In the genomic region with DNA sequence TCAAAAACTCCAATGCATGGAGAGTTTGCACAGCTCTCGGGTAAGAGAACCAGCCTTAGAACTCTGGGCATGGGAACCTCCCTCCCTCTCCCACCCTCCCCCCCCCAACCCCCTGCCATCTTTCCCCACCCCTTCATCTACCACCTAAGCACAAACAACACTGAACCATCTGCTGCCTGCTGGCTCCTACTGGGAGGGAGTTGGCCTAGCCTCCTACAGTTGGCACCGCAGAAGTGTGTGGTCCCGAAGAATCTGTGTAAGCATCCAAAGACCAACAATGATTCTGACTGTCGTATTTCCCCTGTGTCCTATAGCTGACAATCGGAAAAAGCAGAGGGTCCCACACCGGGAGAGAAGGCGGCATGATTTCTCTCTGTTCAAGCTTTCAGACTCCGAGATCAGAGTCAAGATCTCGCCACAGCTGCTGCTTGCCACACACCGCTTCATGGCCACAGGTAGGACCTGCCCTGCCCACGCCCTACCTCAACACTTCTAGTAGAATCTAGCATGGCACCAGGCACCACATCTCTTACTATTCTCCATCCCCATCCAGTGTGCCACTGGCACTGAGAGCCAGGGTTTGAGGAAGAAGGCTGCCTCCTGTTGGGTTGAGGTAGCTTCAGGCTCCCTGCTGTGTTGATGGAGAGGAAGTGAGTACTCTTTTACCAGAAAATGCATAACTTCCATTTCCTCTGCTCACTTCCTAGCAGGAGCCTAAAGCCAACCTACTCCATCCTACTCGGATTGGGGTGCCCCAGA, we compare ENCODE assay signal across 18 mouse cellular contexts. TPM values are rescaled to one million over a fixed set of nuclear protein-coding genes. Genes with fewer than 3 reads are reported as not detected.
DNase-seq lines count a peak whose midpoint lies in the region; ATAC-seq and TF ChIP-seq lines count a peak whose summit lies in the region.
"Had no signal": no experiment of that assay in that cellular context is flagged by ENCODE, and none has a peak within 500 bp of the region (broad histone marks: within the 10 kb centered on the region; RNA-seq: fewer than 3 reads in every experiment).

No protein-coding gene starts in this region.

- no peaks in the 10 kb centered on the region for H3K27me3 ChIP-seq in forebrain, embryonic 14.5 days (replicated peaks; ENCODE audit: control insufficient read depth, insufficient read depth, low read length)
- H3K27me3 ChIP-seq in forebrain, embryonic 10.5 days (ENCODE audit: poor library complexity, severe bottlenecking), result no peaks in the 10 kb centered on the region
- no peaks in the 10 kb centered on the region for H3K27me3 ChIP-seq in midbrain, postnatal 0 days (ENCODE audit: insufficient read depth, low read length)
- H3K27me3 ChIP-seq in midbrain, embryonic 10.5 days (ENCODE audit: low read depth, poor library complexity, severe bottlenecking), result no peaks in the 10 kb centered on the region
- H3K27me3 ChIP-seq: embryonic facial prominence, embryonic 15.5 days; heart, embryonic 13.5 days; hindbrain, embryonic 12.5 days had no signal

- TF ChIP-seq CTCF in midbrain, postnatal 0 days (IDR thresholded peaks at IDR 0.05), result no peak

- WGBS in forebrain, embryonic 14.5 days, result 81% methylated on average over 12 of the region's 12 CpGs
- 87% methylated on average over 12 of the region's 12 CpGs for WGBS in forebrain, embryonic 10.5 days
- WGBS in midbrain, postnatal 0 days, result 83% methylated on average over 12 of the region's 12 CpGs
- WGBS in midbrain, embryonic 10.5 days, result 83% methylated on average over 12 of the region's 12 CpGs

- no peak overlapping the region for H3K4me2 ChIP-seq in forebrain, embryonic 14.5 days (ENCODE audit: low read length)
- H3K4me2 ChIP-seq in midbrain, postnatal 0 days (ENCODE audit: low read depth, low read length, poor library complexity, severe bottlenecking), result no peak overlapping the region
- H3K4me2 ChIP-seq: embryonic facial prominence, embryonic 15.5 days; heart, embryonic 13.5 days; hindbrain, embryonic 12.5 days had no signal

- ATAC-seq in forebrain, embryonic 14.5 days, result peak; percentile 93; the same call in 1 of the 2 replicates
- ATAC-seq in midbrain, postnatal 0 days (ENCODE audit: low FRiP score), result no peak
- no peak for ATAC-seq in inflammation-experienced regulatory T-cells, adult 6 months
- no peak for ATAC-seq in erythroblast, adult 5-6 weeks (replicated peaks; ENCODE audit: low FRiP score, poor library complexity, severe bottlenecking)

- no peaks in the 10 kb centered on the region for H3K9me3 ChIP-seq in forebrain, embryonic 14.5 days (replicated peaks; ENCODE audit: control insufficient read depth, low read length)
- H3K9me3 ChIP-seq in forebrain, embryonic 10.5 days, result no peaks in the 10 kb centered on the region
- no peaks in the 10 kb centered on the region for H3K9me3 ChIP-seq in midbrain, postnatal 0 days (ENCODE audit: low read length)
- H3K9me3 ChIP-seq in midbrain, embryonic 10.5 days (replicated peaks), result no peaks in the 10 kb centered on the region
- H3K9me3 ChIP-seq: embryonic facial prominence, embryonic 15.5 days; G1E; heart, embryonic 13.5 days; hindbrain, embryonic 12.5 days had no signal

- H3K27ac ChIP-seq in forebrain, embryonic 14.5 days (ENCODE audit: low read depth, low read length), result no peak overlapping the region
- H3K27ac ChIP-seq in forebrain, embryonic 10.5 days, result no peak overlapping the region
- no peak overlapping the region for H3K27ac ChIP-seq in midbrain, postnatal 0 days (ENCODE audit: low read depth, low read length)
- H3K27ac ChIP-seq in midbrain, embryonic 10.5 days (replicated peaks), result no peak overlapping the region
- H3K27ac ChIP-seq: embryonic facial prominence, embryonic 15.5 days; gastrocnemius, adult 2 months; heart, embryonic 13.5 days; hindbrain, embryonic 12.5 days; liver, embryonic 14.5 days; macrophage had no signal

- peak; percentile 76 for DNase-seq in forebrain, embryonic 14.5 days (ENCODE audit: low spot score)
- no peak for DNase-seq in forebrain, embryonic 10.5 days (ENCODE audit: extremely low spot score, low spot score)
- DNase-seq in midbrain, postnatal 0 days (ENCODE audit: low spot score), result peak; percentile 19
- no peak for DNase-seq in midbrain, embryonic 10.5 days (ENCODE audit: low spot score)
- DNase-seq in cerebellum, postnatal 36 days, result peak; percentile 79 to 82
- DNase-seq in thymus, postnatal 0 days (ENCODE audit: low spot score), result no peak
- DNase-seq: adrenal gland, adult 8-10 months; gastrocnemius, adult 2 months; kidney, adult 9 months; thymus, adult 18-20 months had no signal

- peaks cover 3% of the 10 kb centered on the region; the same call in 1 of the 2 replicates for H3K4me1 ChIP-seq in forebrain, embryonic 14.5 days (ENCODE audit: control insufficient read depth, insufficient read depth, low read length)
- H3K4me1 ChIP-seq in forebrain, embryonic 10.5 days, result peaks cover 7% of the 10 kb centered on the region
- H3K4me1 ChIP-seq in midbrain, postnatal 0 days (ENCODE audit: insufficient read depth, low read length), result no peaks in the 10 kb centered on the region
- H3K4me1 ChIP-seq in midbrain, embryonic 10.5 days, result peaks cover 7% of the 10 kb centered on the region
- H3K4me1 ChIP-seq: embryonic facial prominence, embryonic 15.5 days; heart, embryonic 13.5 days; hindbrain, embryonic 12.5 days had no signal

- H3K4me3 ChIP-seq in forebrain, embryonic 14.5 days (ENCODE audit: low read depth, low read length), result no peak overlapping the region
- H3K4me3 ChIP-seq in forebrain, embryonic 10.5 days, result no peak overlapping the region
- H3K4me3 ChIP-seq in midbrain, postnatal 0 days (ENCODE audit: low read depth, low read length), result no peak overlapping the region
- no peak overlapping the region for H3K4me3 ChIP-seq in midbrain, embryonic 10.5 days
- H3K4me3 ChIP-seq: embryonic facial prominence, embryonic 15.5 days; gastrocnemius, adult 2 months; heart, embryonic 13.5 days; hindbrain, embryonic 12.5 days had no signal

- no peaks in the 10 kb centered on the region for H3K36me3 ChIP-seq in forebrain, embryonic 14.5 days (ENCODE audit: control insufficient read depth, insufficient read depth, low read length)
- H3K36me3 ChIP-seq in forebrain, embryonic 10.5 days (replicated peaks), result no peaks in the 10 kb centered on the region
- peaks cover 21% of the 10 kb centered on the region for H3K36me3 ChIP-seq in midbrain, postnatal 0 days (ENCODE audit: insufficient read depth, low read length)
- H3K36me3 ChIP-seq in midbrain, embryonic 10.5 days, result no peaks in the 10 kb centered on the region
- H3K36me3 ChIP-seq: embryonic facial prominence, embryonic 15.5 days; heart, embryonic 13.5 days; hindbrain, embryonic 12.5 days had no signal

- H3K9ac ChIP-seq in forebrain, embryonic 14.5 days (ENCODE audit: low read length), result no peak overlapping the region
- no peak overlapping the region for H3K9ac ChIP-seq in midbrain, postnatal 0 days (replicated peaks; ENCODE audit: low read length, poor library complexity, severe bottlenecking)
- H3K9ac ChIP-seq: embryonic facial prominence, embryonic 15.5 days; heart, embryonic 13.5 days; hindbrain, embryonic 12.5 days; liver, embryonic 14.5 days had no signal

RNA-seq across cellular contexts. Expression of a gene that starts 27.9 kb away (rescaled TPM):
- polyA plus RNA-seq in forebrain, embryonic 14.5 days (2014; fragmentation: Nextera tagmentation; extraction: Ambion mirVana), result 0.62 and 1.4 TPM in 2 replicates
- polyA plus RNA-seq in forebrain, embryonic 10.5 days (2016; fragmentation: Nextera tagmentation; extraction: Ambion mirVana), result 0.31 and 0.36 TPM in 2 replicates
- 7.5 and 9.7 TPM in 2 replicates for total RNA-seq in midbrain, postnatal 0 days (2014; rRNA removed)
- polyA plus RNA-seq in midbrain, postnatal 0 days (2015; fragmentation: Nextera tagmentation; extraction: Ambion mirVana), result 2.7 and 3.3 TPM in 2 replicates
- polyA plus RNA-seq in midbrain, embryonic 10.5 days (2016; fragmentation: Nextera tagmentation; extraction: Ambion mirVana), result 0.27 and 0.53 TPM in 2 replicates
- not detected for polyA plus RNA-seq in inflammation-experienced regulatory T-cells, adult 6 months (2017; shearing (Covaris generic))
- 0.44 and 0.78 TPM in 2 replicates for polyA plus RNA-seq in thymus, postnatal 0 days (2015; fragmentation: Nextera tagmentation; extraction: Ambion mirVana)
- total RNA-seq in erythroblast, adult 5-6 weeks (2015; ENCODE audit: low replicate concordance), result not detected in 2 replicates
- not detected in 2 replicates for total RNA-seq in erythroblast, adult 5-6 weeks (2017; ENCODE audit: low replicate concordance)
- polyA plus RNA-seq: macrophage had no signal

RNA-seq across cellular contexts. Expression of a gene that starts 56.3 kb away (rescaled TPM):
- 56.9 and 65.6 TPM in 2 replicates for polyA plus RNA-seq in forebrain, embryonic 14.5 days (2014; fragmentation: Nextera tagmentation; extraction: Ambion mirVana)
- 57.5 and 63.9 TPM in 2 replicates for polyA plus RNA-seq in forebrain, embryonic 10.5 days (2016; fragmentation: Nextera tagmentation; extraction: Ambion mirVana)
- 89.8 and 103 TPM in 2 replicates for total RNA-seq in midbrain, postnatal 0 days (2014; rRNA removed)
- 121 and 129 TPM in 2 replicates for polyA plus RNA-seq in midbrain, postnatal 0 days (2015; fragmentation: Nextera tagmentation; extraction: Ambion mirVana)
- polyA plus RNA-seq in midbrain, embryonic 10.5 days (2016; fragmentation: Nextera tagmentation; extraction: Ambion mirVana), result 59.0 and 60.2 TPM in 2 replicates
- polyA plus RNA-seq in inflammation-experienced regulatory T-cells, adult 6 months (2017; shearing (Covaris generic)), result 10 to 100 TPM; 33.0 to 47.8 (median 40.0) TPM
- 62.8 and 63.2 TPM in 2 replicates for polyA plus RNA-seq in thymus, postnatal 0 days (2015; fragmentation: Nextera tagmentation; extraction: Ambion mirVana)
- total RNA-seq in erythroblast, adult 5-6 weeks (2015; ENCODE audit: low replicate concordance), result 4.6 and 6.5 TPM in 2 replicates
- 7.2 and 8.2 TPM in 2 replicates for total RNA-seq in erythroblast, adult 5-6 weeks (2017; ENCODE audit: low replicate concordance)

Comparison
In these comparisons a context has a peak if more than half of its experiments do, and no peak if none do; other contexts are left out.
1. DNase-seq: peak in forebrain, embryonic 14.5 days (single experiment), midbrain, postnatal 0 days (single experiment) and cerebellum, postnatal 36 days (2 of 2); none in forebrain, embryonic 10.5 days (single experiment), midbrain, embryonic 10.5 days (single experiment) and thymus, postnatal 0 days (single experiment).